Mouse (Mus musculus): Measurements from ENCODE around the gene Ankrd53. TPM values are rescaled to one million over a fixed set of nuclear protein-coding genes. Genes with fewer than 3 reads are reported as not detected.
A peak's percentile ranks its signal among the peaks of the same experiment; 100 is the strongest.

The Ankrd53 gene
- polyA plus RNA-seq, 2 experiments: 0.08 TPM; not detected in 1

GRCm38 (mm10) chr6:83717026-83717425, 45.4 kb upstream of the Ankrd53 start:
- Histone ChIP-seq H3K9me3 (ENCODE audit: control insufficient read depth, low read length) (no peaks in the 10 kb centered on the region), H3K9ac (replicated peaks) (no peak overlapping the region), H3K4me2 (ENCODE audit: low read depth) (no peak overlapping the region), H3K27me3 (ENCODE audit: control insufficient read depth, insufficient read depth, low read length) (peaks cover 75% of the 10 kb centered on the region), H3K36me3 (replicated peaks; ENCODE audit: control insufficient read depth, insufficient read depth, low read depth) (no peaks in the 10 kb centered on the region), H3K4me3 (ENCODE audit: insufficient read depth in 1 of 2, low read depth in 2 of 2, low read length in 2 of 2) (no peak overlapping the region), H3K4me1 (replicated peaks; ENCODE audit: control insufficient read depth in 2 of 2, insufficient read depth in 2 of 2, low read length in 1 of 2) (no peaks in the 10 kb centered on the region), H3K27ac (no peak overlapping the region)
- TF ChIP-seq EP300 (IDR thresholded peaks at IDR 0.05; ENCODE audit: low read depth) (no peak), CTCF (IDR thresholded peaks at IDR 0.05; ENCODE audit: low read depth) (no peak)
- ATAC-seq (ENCODE audit: insufficient read depth): no peak
- DNase-seq (ENCODE audit: low read depth in 3 of 3, low spot score in 3 of 3): no peak
- WGBS (ENCODE audit: insufficient replicate concordance): 4% methylated on average over 8 of the region's 8 CpGs

GRCm38 (mm10) chr6:83722526-83722925, 39.9 kb upstream of the Ankrd53 start:
- Histone ChIP-seq H3K9me3 (ENCODE audit: control insufficient read depth, low read length) (no peaks in the 10 kb centered on the region), H3K27me3 (ENCODE audit: control insufficient read depth, insufficient read depth, low read length) (peaks cover 23% of the 10 kb centered on the region), H3K4me1 (replicated peaks; ENCODE audit: control insufficient read depth in 2 of 2, insufficient read depth in 2 of 2, low read length in 1 of 2) (no peaks in the 10 kb centered on the region), H3K9ac (replicated peaks) (no peak overlapping the region), H3K4me3 (ENCODE audit: insufficient read depth in 1 of 2, low read depth in 2 of 2, low read length in 2 of 2) (no peak overlapping the region), H3K4me2 (ENCODE audit: low read depth) (no peak overlapping the region), H3K27ac (no peak overlapping the region), H3K36me3 (replicated peaks; ENCODE audit: control insufficient read depth, insufficient read depth, low read depth) (no peaks in the 10 kb centered on the region)
- ATAC-seq (ENCODE audit: insufficient read depth) (no peak), DNase-seq (ENCODE audit: low read depth in 3 of 3, low spot score in 3 of 3) (no peak)
- TF ChIP-seq CTCF (IDR thresholded peaks at IDR 0.05; ENCODE audit: low read depth) (no peak), EP300 (IDR thresholded peaks at IDR 0.05; ENCODE audit: low read depth) (no peak)
- 14% methylated on average over 6 of the region's 6 CpGs for WGBS (ENCODE audit: insufficient replicate concordance)

GRCm38 (mm10) chr6:83727178-83727577, 35.3 kb upstream of the Ankrd53 start:
- Histone ChIP-seq H3K4me3 (ENCODE audit: insufficient read depth in 1 of 2, low read depth in 2 of 2, low read length in 2 of 2) (no peak overlapping the region), H3K27me3 (ENCODE audit: control insufficient read depth, insufficient read depth, low read length) (peaks cover 3% of the 10 kb centered on the region), H3K9ac (replicated peaks) (no peak overlapping the region), H3K4me2 (ENCODE audit: low read depth) (no peak overlapping the region), H3K9me3 (ENCODE audit: control insufficient read depth, low read length) (no peaks in the 10 kb centered on the region), H3K4me1 (replicated peaks; ENCODE audit: control insufficient read depth in 2 of 2, insufficient read depth in 2 of 2, low read length in 1 of 2) (no peaks in the 10 kb centered on the region), H3K27ac (no peak overlapping the region), H3K36me3 (replicated peaks; ENCODE audit: control insufficient read depth, insufficient read depth, low read depth) (no peaks in the 10 kb centered on the region)
- DNase-seq (ENCODE audit: low read depth in 3 of 3, low spot score in 3 of 3) (no peak), ATAC-seq (ENCODE audit: insufficient read depth) (no peak)
- TF ChIP-seq EP300 (IDR thresholded peaks at IDR 0.05; ENCODE audit: low read depth) (no peak), CTCF (IDR thresholded peaks at IDR 0.05; ENCODE audit: low read depth) (peak; percentile 33; the same call in 1 of the 2 replicates)
- 22% methylated on average over 4 of the region's 4 CpGs for WGBS (ENCODE audit: insufficient replicate concordance)

- no peak overlapping the region for H3K4me2 ChIP-seq (ENCODE audit: low read depth)
- no peaks in the 10 kb centered on the region for H3K9me3 ChIP-seq (ENCODE audit: control insufficient read depth, low read length)
- WGBS (ENCODE audit: insufficient replicate concordance): 60% methylated on average over 3 of the region's 3 CpGs
- no peak overlapping the region for H3K4me3 ChIP-seq (ENCODE audit: insufficient read depth in 1 of 2, low read depth in 2 of 2, low read length in 2 of 2)
- H3K4me1 ChIP-seq (replicated peaks; ENCODE audit: control insufficient read depth in 2 of 2, insufficient read depth in 2 of 2, low read length in 1 of 2): no peaks in the 10 kb centered on the region
- no peak overlapping the region for H3K27ac ChIP-seq
- no peak for ATAC-seq (ENCODE audit: insufficient read depth)
- no peak for DNase-seq (ENCODE audit: low read depth in 3 of 3, low spot score in 3 of 3)
- H3K36me3 ChIP-seq (replicated peaks; ENCODE audit: control insufficient read depth, insufficient read depth, low read depth): no peaks in the 10 kb centered on the region
- TF ChIP-seq EP300 (IDR thresholded peaks at IDR 0.05; ENCODE audit: low read depth) (no peak), CTCF (IDR thresholded peaks at IDR 0.05; ENCODE audit: low read depth) (peak; percentile 76)
- no peak overlapping the region for H3K9ac ChIP-seq (replicated peaks)
- no peaks in the 10 kb centered on the region; the same call in 1 of the 2 replicates for H3K27me3 ChIP-seq (ENCODE audit: control insufficient read depth, insufficient read depth, low read length)
Observed at GRCm38 (mm10) chr6:83728488-83728887, 34.0 kb upstream of the Ankrd53 start.

GRCm38 (mm10) chr6:83729350-83729970, 33.0 kb upstream of the Ankrd53 start:
- no peak overlapping the region for H3K9ac ChIP-seq (replicated peaks)
- no peak overlapping the region for H3K4me3 ChIP-seq (ENCODE audit: insufficient read depth in 1 of 2, low read depth in 2 of 2, low read length in 2 of 2)
- H3K4me1 ChIP-seq (replicated peaks; ENCODE audit: control insufficient read depth in 2 of 2, insufficient read depth in 2 of 2, low read length in 1 of 2): no peaks in the 10 kb centered on the region
- DNase-seq (ENCODE audit: low read depth in 3 of 3, low spot score in 3 of 3) (no peak), ATAC-seq (ENCODE audit: insufficient read depth) (no peak)
- no peak overlapping the region for H3K27ac ChIP-seq
- TF ChIP-seq CTCF (IDR thresholded peaks at IDR 0.05; ENCODE audit: low read depth) (no peak), EP300 (IDR thresholded peaks at IDR 0.05; ENCODE audit: low read depth) (no peak)
- H3K36me3 ChIP-seq (replicated peaks; ENCODE audit: control insufficient read depth, insufficient read depth, low read depth): no peaks in the 10 kb centered on the region
- no peaks in the 10 kb centered on the region for H3K9me3 ChIP-seq (ENCODE audit: control insufficient read depth, low read length)
- H3K4me2 ChIP-seq (ENCODE audit: low read depth): no peak overlapping the region
- H3K27me3 ChIP-seq (ENCODE audit: control insufficient read depth, insufficient read depth, low read length): no peaks in the 10 kb centered on the region
- WGBS (ENCODE audit: insufficient replicate concordance): 48% methylated on average over 14 of the region's 14 CpGs
